Mouse (Mus musculus) lung, adult 2 months (tissue): Measurements from ENCODE around the gene Usp18. TPM values are rescaled to one million over a fixed set of nuclear protein-coding genes. Genes with fewer than 3 reads are reported as not detected.

Experiments
- DNase-seq: peaks from one replicate; pipeline ENCODE4 v3.0.0; 2022
- H3K4me1 ChIP-seq: fragments of 200-500 bp; 2 replicates; pipeline ENCODE4 v1.6.1; 2011; ENCODE audit warnings: low read length; ENCODE audit not compliant: control insufficient read depth, insufficient read depth
- H3K4me3 ChIP-seq: fragments of 200-500 bp; replicated peaks from 2 replicates; pipeline ENCODE3; 2011; ENCODE audit warnings: low read depth, mild to moderate bottlenecking, control low read depth, low read length; ENCODE audit errors: extremely low read depth
- CTCF ChIP-seq: fragments of 200-500 bp; IDR thresholded peaks from 2 replicates; pipeline ENCODE4 v1.5.1; 2011; ENCODE audit warnings: mild to moderate bottlenecking, low read length, control low read depth; ENCODE audit not compliant: insufficient read depth
- POLR2A ChIP-seq: fragments of 200-500 bp; IDR thresholded peaks from 2 replicates; pipeline ENCODE4 v1.6.1; 2011; ENCODE audit warnings: low read depth, mild to moderate bottlenecking, control low read depth, low read length, borderline replicate concordance; ENCODE audit errors: extremely low read depth
- WGBS: fragments of 180-500 bp; shearing (Covaris S2); methylation state at CpG from one replicate; pipeline ENCODE4 v1.1.7; 2018; 5-methylcytosine and 5-hydroxymethylcytosine counted together
- polyA plus RNA-seq: library from polyadenylated mRNA; depleted of rRNA; stranded (reverse); fragments of >200 nt; gene quantifications from 2 replicates; pipeline ENCODE4 v1.2.3, GENCODE M21; 2012

The Usp18 gene
- polyA plus RNA-seq, 1 experiment = 15.0 TPM

DNA sequence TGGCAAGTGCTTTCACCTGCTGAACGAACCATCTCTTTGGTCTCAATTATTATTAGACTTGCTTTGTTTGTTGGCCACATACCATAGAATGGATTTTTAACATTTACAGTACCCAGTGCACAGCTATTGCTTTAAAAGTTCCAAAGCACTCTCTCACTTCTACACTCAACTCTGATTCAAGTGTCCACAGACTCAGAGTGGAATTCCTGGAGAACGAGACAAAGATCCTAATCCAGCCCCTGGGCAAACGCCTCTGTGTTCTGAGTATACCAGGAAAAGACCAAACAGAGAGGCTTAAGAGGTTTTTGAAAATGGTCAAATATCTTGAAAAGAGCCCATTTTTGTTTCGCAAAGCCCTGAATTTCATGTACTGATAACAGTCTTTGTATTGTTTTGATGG lies 32.7 kb upstream of the Usp18 start:
- TF ChIP-seq POLR2A (no peak), CTCF (no peak)
- H3K4me1 ChIP-seq = peaks cover 8% of the 10 kb centered on the region
- no peak for DNase-seq
- 65% methylated on average over 4 of the region's 4 CpGs for WGBS
- H3K4me3 ChIP-seq = no peak overlapping the region

DNA sequence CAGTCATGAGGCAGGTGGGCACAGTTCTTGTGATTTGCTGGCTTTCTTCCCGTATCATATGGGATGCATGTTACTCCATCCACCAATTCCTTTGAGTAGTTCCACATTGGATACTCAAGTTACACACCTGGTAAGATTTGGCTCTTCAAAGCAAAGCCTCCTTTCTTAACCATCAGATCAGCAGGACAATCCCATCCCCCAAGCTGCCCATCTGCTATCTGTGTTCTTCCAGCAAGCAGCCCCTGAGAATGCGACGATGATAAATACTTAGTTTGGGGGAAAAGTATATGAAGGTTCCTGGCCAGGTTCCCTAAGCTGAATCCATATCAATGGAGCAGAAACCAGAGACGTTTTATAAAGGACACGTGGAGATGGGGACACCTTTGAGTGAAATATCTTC lies 31.5 kb upstream of the Usp18 start:
- Histone ChIP-seq H3K4me3 (no peak overlapping the region), H3K4me1 (peaks cover 8% of the 10 kb centered on the region)
- no peak for TF ChIP-seq CTCF
- no peak for TF ChIP-seq POLR2A
- no peak for DNase-seq
- 75% methylated on average over 5 of the region's 5 CpGs for WGBS

DNA sequence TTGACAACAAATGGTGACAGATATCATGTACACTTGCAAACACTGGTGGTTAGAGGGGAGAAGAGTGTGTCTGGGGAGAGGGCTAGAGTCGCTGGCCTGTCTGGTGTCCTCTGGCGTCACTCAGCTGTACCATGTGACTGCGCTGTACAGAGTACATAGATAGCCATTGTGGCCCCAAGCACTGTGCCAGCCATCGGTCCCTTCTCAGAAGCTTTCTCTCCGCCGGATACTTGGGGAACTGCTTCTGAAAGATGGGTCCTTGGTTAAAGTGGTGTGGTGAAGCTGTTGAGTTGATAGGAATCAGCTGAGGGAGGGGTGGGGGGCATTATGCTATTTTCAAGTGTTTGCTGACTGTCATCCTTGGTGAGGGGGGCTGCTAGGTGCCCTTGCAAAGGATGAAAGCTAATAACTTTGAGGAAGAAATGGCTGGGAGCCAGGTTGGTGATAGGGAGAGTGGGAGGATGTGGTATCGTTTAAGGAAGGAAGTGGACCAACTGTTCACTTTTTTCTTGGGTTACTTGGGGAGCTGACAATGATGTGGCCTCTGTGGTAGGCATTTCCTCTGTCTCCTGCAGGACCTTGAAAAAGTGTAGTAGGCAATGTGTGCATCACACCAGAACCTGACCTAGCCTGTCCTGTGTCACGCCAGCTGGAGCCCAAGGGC lies 30.9 kb upstream of the Usp18 start:
- H3K4me1 ChIP-seq = peaks cover 8% of the 10 kb centered on the region
- H3K4me3 ChIP-seq = no peak overlapping the region
- 67% methylated on average over 8 of the region's 8 CpGs for WGBS
- no peak for DNase-seq
- TF ChIP-seq CTCF (no peak), POLR2A (no peak)

DNA sequence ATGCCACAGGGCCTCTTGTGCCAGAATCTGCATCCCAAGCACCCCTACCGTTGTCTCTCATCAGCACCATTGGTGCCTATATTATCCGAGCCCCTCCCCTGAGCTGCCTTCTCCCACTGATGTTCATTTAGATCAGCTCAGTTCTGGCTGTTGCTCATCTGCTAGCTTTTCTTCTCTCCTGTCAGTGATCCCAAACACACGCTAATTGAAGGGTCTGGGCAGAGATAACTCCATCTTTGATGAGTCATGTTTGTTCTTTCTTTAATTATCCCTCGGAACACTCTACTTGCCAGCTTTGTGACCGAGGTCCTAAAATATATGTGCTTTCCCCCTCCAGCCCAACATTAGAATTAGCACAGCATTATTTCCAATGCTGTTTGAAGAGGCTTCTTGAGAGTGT lies 30.4 kb upstream of the Usp18 start:
- no peak for TF ChIP-seq CTCF
- 57% methylated on average over 5 of the region's 5 CpGs for WGBS
- DNase-seq = no peak
- H3K4me1 ChIP-seq = peaks cover 6% of the 10 kb centered on the region
- no peak overlapping the region for H3K4me3 ChIP-seq

DNA sequence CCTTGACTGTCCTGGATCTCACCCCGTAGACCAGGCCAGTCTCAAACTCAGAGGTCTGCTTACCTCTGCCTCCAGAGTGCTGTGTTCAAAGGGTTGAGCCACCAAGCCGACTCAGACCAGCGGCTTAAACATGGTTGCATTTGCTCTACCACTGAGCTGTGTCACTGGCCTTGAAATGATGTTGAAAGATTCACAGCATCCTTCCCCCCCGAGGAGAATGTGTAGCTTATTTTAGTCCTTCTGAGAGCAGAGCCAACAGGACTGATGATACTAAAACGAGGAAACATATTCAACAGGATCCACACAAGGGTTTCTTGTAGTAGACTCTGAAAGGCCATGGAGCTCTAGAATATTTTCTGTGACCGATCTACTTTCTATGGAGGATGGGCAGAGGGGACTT lies 29.8 kb upstream of the Usp18 start:
- 80% methylated on average over 6 of the region's 6 CpGs for WGBS
- TF ChIP-seq CTCF (no peak), POLR2A (no peak)
- DNase-seq = no peak
- Histone ChIP-seq H3K4me3 (no peak overlapping the region), H3K4me1 (peaks cover 5% of the 10 kb centered on the region; the same call in 1 of the 2 replicates)

DNA sequence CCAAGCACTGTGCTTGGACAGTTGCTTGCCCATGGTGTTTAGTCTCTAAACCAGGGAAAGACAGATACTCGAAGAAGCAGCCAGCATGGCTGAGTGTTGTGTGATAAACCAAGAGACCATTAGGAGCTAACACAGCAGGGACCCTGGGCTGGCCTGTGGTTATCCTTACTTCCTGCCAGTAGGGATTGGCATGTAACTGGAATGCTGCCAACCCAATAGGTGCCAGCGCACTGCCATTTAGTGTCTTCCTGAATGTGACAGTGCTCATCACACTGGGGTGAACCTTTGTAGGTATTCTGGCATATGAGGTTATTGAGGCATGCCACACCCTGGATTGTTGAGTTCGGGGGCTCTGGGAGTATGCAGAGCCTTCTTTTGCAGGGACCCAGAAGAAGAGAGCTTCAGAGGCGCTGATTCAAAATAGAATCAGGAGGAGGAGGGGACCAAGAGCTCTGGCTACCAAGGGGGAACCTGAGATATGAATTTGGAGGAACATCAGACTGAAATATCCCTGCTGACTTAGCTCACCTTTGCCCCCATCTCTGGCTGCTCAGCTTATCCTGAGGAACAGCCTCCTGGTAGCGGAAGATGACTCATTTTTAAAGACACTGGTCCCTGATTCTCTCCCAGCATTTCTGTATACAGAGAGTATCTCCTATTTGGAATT lies 29.0 kb upstream of the Usp18 start:
- Histone ChIP-seq H3K4me3 (no peak overlapping the region), H3K4me1 (no peaks in the 10 kb centered on the region; the same call in 1 of the 2 replicates)
- WGBS = 70% methylated on average over 5 of the region's 5 CpGs
- TF ChIP-seq POLR2A = no peak
- TF ChIP-seq CTCF = no peak
- no peak for DNase-seq

DNA sequence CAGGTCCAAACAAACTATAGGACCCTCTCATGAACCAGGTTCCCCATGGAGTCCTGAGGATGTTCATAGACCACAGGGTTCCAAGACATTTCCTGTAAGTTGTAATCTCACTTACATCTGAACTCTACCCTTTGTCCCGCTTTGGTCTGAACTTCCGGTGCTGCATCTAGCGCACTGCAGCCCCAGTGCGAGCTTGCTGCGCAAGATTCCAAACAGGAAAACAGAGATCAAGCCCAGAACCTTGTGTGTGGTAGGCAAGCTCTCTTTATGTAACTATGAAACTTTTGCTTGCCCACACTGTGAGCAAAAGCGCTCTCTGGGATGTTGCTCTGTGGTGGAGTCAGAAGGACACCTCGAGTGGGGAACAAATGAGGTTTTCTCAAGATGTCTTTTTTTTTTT lies 27.7 kb upstream of the Usp18 start:
- no peak for TF ChIP-seq CTCF
- no peak for TF ChIP-seq POLR2A
- DNase-seq = no peak
- WGBS = 57% methylated on average over 7 of the region's 7 CpGs
- H3K4me1 ChIP-seq = no peaks in the 10 kb centered on the region
- no peak overlapping the region for H3K4me3 ChIP-seq

DNA sequence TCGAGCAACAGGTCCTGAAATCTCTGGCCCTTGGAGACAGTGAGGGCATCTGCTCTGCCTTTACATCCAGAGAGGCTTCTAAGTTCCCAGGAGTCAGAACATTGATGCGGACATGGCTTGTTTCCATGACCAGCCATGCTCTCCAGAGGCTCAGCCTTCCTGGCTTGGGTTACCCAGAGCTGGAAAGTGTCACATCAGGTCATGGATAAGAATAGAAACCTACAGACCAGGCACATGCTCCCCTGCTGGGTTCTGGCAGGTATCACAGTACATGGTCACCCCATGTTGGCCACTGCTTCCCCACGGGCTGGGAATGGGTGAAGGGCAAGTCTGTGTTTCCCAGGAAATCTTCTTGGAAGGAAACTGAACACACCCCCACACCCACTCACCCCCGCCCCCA lies 26.3 kb upstream of the Usp18 start:
- no peak for DNase-seq
- 78% methylated on average over 4 of the region's 4 CpGs for WGBS
- Histone ChIP-seq H3K4me3 (no peak overlapping the region), H3K4me1 (no peaks in the 10 kb centered on the region)
- TF ChIP-seq CTCF (no peak), POLR2A (no peak)

DNA sequence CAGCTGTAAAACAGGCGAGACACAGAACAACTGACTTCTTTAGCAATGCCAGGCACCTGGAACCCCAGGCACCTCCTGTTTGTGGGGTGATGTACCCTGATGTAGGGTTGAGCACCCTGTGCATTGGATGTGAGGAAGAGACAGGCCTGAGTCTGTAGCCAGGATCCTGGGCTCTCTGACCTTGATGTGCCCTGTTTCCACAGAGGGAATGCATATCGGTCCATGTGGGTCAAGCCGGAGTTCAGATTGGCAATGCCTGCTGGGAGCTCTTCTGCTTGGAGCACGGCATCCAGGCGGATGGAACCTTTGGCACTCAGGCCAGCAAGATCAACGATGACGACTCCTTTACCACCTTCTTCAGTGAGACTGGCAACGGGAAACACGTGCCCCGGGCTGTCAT lies 25.5 kb upstream of the Usp18 start:
- TF ChIP-seq CTCF (no peak), POLR2A (no peak)
- WGBS = 91% methylated on average over 10 of the region's 10 CpGs
- Histone ChIP-seq H3K4me3 (no peak overlapping the region), H3K4me1 (no peaks in the 10 kb centered on the region)
- no peak for DNase-seq
